Mouse (Mus musculus): ENCODE data around the gene Padi1. TPM values are rescaled to one million over a fixed set of nuclear protein-coding genes. Genes with fewer than 3 reads are reported as not detected.

Padi1 gene
- polyA plus RNA-seq, 1 experiment from 2014 or later: 0.39 TPM

DNA sequence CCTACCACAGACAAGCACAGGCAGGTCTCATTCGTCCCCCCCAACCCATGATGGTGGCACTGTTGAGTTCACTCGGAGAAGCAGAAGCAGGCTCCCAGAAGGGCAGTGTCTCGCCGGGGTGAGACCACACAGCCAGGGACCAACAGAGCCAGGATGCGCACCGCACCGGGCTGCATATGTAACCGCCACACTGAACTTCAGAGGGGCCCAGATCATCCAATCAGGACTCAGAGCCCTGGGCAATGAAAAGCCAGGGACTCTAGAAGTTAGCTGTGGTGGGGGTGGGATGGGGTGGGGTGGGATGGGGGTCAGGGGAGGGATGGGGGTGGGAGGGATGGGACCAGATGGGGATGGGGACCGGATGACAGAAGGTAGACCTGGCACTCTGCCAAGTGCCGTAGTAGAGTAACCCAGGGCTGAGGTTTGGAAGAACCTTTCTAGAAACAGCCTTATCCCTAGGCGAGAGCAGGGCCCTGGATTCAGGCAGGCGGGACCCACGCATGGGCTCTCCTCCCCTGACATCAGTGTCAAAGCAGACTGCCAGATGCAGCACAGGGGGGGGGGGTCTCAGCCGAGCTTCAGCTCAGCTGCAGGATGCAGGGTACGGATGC lies 1.8 kb downstream of the Padi1 start:
- no peak overlapping the region for H3K9ac ChIP-seq (replicated peaks)
- 63% methylated on average over 15 of the region's 15 CpGs for WGBS
- no peak overlapping the region for H3K27ac ChIP-seq
- no peaks in the 10 kb centered on the region for H3K9me3 ChIP-seq
- no peaks in the 10 kb centered on the region for H3K27me3 ChIP-seq
- no peak overlapping the region for H3K4me2 ChIP-seq
- no peak for ATAC-seq (ENCODE audit: insufficient number of reproducible peaks, insufficient read depth, low FRiP score, low TSS enrichment, low read depth)
- H3K36me3 ChIP-seq: no peaks in the 10 kb centered on the region
- peaks cover 21% of the 10 kb centered on the region for H3K4me1 ChIP-seq (replicated peaks)
- no peak overlapping the region for H3K4me3 ChIP-seq (replicated peaks)

DNA sequence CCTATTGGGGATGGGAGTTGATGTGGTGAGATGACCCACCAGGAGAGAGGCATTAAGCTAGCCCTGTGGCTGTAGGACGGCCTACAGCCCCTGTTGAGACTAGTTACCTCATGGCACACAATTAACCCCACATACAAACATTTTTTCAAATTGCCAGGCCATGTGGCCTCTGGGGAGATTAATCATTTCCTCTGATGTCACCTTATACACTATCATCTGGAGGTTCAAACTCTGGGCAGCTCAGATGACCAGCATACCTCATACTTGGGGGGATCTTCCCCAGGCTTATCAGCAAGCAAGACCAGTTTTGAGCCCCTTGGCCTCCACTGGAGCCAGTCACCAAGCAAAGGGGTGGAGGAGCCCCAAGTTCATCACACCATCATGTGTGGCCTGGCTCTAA lies 2.7 kb downstream of the Padi1 start:
- H3K27ac ChIP-seq: no peak overlapping the region
- H3K9ac ChIP-seq (replicated peaks): no peak overlapping the region
- H3K4me3 ChIP-seq (replicated peaks): no peak overlapping the region
- WGBS: 70% methylated on average over 1 of the region's 1 CpGs
- ATAC-seq (ENCODE audit: insufficient number of reproducible peaks, insufficient read depth, low FRiP score, low TSS enrichment, low read depth): no peak
- H3K9me3 ChIP-seq: no peaks in the 10 kb centered on the region
- H3K4me1 ChIP-seq (replicated peaks): peaks cover 23% of the 10 kb centered on the region
- no peaks in the 10 kb centered on the region for H3K36me3 ChIP-seq
- no peak overlapping the region for H3K4me2 ChIP-seq
- no peaks in the 10 kb centered on the region for H3K27me3 ChIP-seq

DNA sequence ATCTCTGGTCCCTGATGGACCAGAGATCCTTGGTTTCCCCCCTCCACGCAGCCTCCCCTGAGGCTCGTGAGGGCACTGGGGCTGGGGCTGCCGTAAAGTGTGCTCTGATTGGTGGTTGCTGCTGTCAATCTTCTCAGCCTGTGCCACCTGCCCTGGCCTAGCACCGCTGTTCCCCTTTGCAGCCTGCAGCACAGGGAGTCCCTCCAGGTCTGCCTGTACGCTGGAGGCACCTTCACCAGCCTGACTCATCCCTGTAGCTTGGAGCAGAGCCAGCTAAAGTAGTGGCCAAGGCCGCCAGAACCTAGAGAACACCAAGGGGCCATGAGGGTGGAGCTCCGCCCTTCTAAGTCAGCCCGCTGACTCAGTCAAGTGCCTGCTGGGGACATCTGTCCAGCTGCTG lies 7.7 kb downstream of the Padi1 start:
- 22% methylated on average over 8 of the region's 8 CpGs for WGBS
- ATAC-seq (ENCODE audit: insufficient number of reproducible peaks, insufficient read depth, low FRiP score, low TSS enrichment, low read depth): no peak
- Histone ChIP-seq H3K9me3 (no peaks in the 10 kb centered on the region), H3K4me1 (replicated peaks) (peaks cover 35% of the 10 kb centered on the region), H3K36me3 (no peaks in the 10 kb centered on the region), H3K9ac (replicated peaks) (no peak overlapping the region), H3K27me3 (peaks cover 12% of the 10 kb centered on the region; the same call in 1 of the 2 replicates), H3K4me3 (replicated peaks) (no peak overlapping the region), H3K27ac (no peak overlapping the region), H3K4me2 (no peak overlapping the region)

DNA sequence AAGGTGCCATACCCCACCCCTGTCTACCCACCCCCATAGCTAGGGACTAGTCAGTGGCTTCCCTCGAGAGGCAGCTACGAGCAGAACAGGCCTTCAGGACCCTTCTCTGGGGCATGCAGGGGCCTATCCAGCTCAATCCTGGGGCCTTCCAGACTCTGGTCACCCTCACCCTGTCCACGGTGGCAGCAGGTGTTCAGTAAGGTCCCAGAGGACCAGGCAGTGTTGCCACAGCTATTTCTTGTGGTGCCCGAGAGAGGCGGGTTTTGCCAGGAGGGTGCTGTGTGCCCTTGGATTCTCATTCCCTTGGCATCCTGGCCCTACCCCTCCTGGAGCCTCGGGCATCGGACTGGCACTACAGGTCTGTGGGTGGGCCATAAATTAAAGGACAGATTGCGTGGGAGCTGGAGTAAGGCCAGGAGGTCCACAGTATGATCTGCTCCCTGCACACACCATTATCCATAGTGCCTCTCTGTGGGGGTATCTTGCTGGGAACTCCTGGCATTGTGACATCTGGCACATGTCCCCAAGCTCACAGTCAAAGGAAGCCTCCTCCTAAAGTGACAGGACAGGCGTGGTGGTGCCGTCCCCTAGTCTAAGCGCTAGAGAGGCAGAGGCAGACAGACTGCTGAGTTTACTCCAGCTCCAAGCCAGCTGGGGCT lies 9.2 kb downstream of the Padi1 start:
- peaks cover 15% of the 10 kb centered on the region for H3K27me3 ChIP-seq
- no peak overlapping the region for H3K4me3 ChIP-seq (replicated peaks)
- H3K4me1 ChIP-seq (replicated peaks): peaks cover 33% of the 10 kb centered on the region
- 0 out of 2 replicates have a peak overlapping the region, but pooled peaks have one; percentile 8 for H3K9ac ChIP-seq (replicated peaks)
- no peaks in the 10 kb centered on the region for H3K9me3 ChIP-seq
- H3K27ac ChIP-seq: no peak overlapping the region
- H3K4me2 ChIP-seq: no peak overlapping the region
- no peak for ATAC-seq (ENCODE audit: insufficient number of reproducible peaks, insufficient read depth, low FRiP score, low TSS enrichment, low read depth)
- no peaks in the 10 kb centered on the region for H3K36me3 ChIP-seq
- WGBS: 68% methylated on average over 11 of the region's 11 CpGs

DNA sequence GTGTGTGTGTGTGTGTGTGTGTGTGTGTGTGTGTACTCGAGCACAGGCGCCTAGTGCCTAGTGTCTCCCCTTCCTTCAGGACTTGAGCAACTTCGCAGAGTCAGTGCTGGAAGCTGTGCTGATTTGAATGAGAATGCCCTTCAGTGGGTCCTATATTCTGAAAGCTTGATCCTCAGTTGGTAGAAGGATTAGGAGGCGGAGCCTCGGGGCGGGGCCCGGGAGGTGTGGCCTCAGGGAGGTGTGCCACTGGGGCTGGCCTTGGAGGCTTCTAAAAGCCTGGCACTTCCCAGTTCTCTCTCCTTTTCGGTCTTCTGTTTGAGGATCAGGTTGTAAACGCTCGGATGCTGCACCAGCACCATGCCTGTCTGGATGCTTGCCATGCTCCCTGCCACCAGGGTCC lies 9.9 kb downstream of the Padi1 start:
- Histone ChIP-seq H3K36me3 (no peaks in the 10 kb centered on the region), H3K27me3 (peaks cover 16% of the 10 kb centered on the region), H3K27ac (no peak overlapping the region), H3K4me1 (replicated peaks) (peaks cover 33% of the 10 kb centered on the region), H3K9ac (replicated peaks) (no peak overlapping the region), H3K4me3 (replicated peaks) (no peak overlapping the region), H3K4me2 (peak overlapping the region; percentile 35), H3K9me3 (no peaks in the 10 kb centered on the region)
- WGBS: 1% methylated on average over 10 of the region's 10 CpGs
- no peak for ATAC-seq (ENCODE audit: insufficient number of reproducible peaks, insufficient read depth, low FRiP score, low TSS enrichment, low read depth)

DNA sequence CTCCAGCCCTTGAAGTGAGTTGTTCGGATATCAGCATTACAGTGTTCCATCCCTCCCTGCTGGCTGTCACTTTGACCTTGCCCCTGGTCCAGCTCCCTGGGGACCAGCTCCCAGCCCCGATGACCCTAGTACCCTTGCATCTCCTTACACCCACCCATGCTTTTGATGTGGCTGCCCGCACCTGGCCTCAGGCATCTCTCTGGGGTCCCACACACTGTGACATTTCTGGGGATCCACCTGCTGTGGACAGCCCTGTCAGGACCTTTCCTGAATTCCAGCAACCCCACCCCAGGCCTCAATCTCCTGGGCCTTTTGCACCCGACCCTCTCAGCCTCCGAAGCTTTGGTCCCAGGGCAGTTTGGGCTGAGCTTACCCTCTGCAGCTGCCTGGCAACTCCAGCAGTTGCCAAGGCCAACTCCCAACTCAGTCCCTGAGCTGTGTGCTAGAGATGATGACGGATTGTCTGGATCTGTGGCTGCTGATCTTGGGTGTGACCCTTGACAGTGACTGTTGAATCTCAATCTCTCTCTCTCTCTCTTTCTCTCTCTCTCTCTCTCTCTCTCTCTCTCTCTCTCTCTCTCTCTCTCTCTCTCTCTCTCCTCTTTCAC lies 11.1 kb downstream of the Padi1 start:
- Histone ChIP-seq H3K27me3 (peaks cover 18% of the 10 kb centered on the region), H3K27ac (no peak overlapping the region), H3K36me3 (no peaks in the 10 kb centered on the region), H3K4me3 (replicated peaks) (no peak overlapping the region), H3K9ac (replicated peaks) (no peak overlapping the region), H3K4me2 (no peak overlapping the region), H3K4me1 (replicated peaks) (peaks cover 33% of the 10 kb centered on the region), H3K9me3 (no peaks in the 10 kb centered on the region)
- ATAC-seq (ENCODE audit: insufficient number of reproducible peaks, insufficient read depth, low FRiP score, low TSS enrichment, low read depth): no peak
- 66% methylated on average over 6 of the region's 6 CpGs for WGBS

DNA sequence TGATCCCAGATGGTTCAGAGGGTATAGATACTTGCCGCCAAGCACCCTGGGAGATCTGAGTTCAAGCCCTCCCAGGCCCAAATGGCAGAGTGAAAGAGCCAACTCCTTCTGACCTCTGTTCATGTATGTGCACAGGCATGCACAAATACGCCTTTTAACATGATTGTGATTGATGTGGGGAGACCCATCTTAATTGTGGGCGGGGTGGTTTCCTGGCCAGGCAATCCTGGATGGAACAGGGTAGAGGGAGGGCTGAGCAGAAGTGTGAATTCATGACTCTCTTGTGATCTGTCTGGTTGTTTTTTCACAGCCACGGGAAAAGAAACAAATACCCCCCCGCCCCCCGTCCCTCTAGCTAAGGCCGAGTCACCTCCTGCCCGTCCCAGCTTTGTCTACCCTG lies 12.8 kb downstream of the Padi1 start:
- WGBS: 45% methylated on average over 8 of the region's 8 CpGs
- H3K27me3 ChIP-seq: peaks cover 21% of the 10 kb centered on the region
- H3K4me3 ChIP-seq (replicated peaks): no peak overlapping the region
- no peak for ATAC-seq (ENCODE audit: insufficient number of reproducible peaks, insufficient read depth, low FRiP score, low TSS enrichment, low read depth)
- H3K36me3 ChIP-seq: no peaks in the 10 kb centered on the region
- peak overlapping the region; percentile 27; the same call in 1 of the 2 replicates for H3K9ac ChIP-seq (replicated peaks)
- peaks cover 30% of the 10 kb centered on the region for H3K4me1 ChIP-seq (replicated peaks)
- no peak overlapping the region for H3K4me2 ChIP-seq
- H3K27ac ChIP-seq: no peak overlapping the region
- no peaks in the 10 kb centered on the region for H3K9me3 ChIP-seq

DNA sequence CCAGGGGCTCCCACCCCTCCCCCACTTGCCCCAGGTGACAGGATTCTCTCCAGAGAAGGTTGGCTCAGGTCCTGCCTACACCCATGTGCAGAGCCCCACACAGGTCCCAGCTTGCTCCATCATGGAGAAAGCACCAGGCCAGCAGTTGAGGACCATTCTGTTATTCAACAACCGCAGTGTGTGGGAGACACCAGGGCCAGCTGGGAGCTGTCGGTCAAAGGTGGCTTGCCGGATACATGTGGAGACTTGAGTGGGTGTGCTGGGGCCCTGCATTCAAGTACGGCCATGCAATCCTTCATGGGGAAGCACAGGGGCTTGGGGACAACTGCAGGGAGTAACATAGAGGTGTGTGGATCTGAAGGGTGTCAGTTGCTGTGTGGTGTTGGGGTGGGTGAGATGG lies 13.8 kb downstream of the Padi1 start:
- no peak overlapping the region for H3K4me2 ChIP-seq
- no peaks in the 10 kb centered on the region for H3K9me3 ChIP-seq
- WGBS: 82% methylated on average over 4 of the region's 4 CpGs
- no peaks in the 10 kb centered on the region for H3K36me3 ChIP-seq
- no peak for ATAC-seq (ENCODE audit: insufficient number of reproducible peaks, insufficient read depth, low FRiP score, low TSS enrichment, low read depth)
- H3K27ac ChIP-seq: no peak overlapping the region
- H3K4me1 ChIP-seq (replicated peaks): peaks cover 28% of the 10 kb centered on the region
- H3K9ac ChIP-seq (replicated peaks): no peak overlapping the region
- peaks cover 19% of the 10 kb centered on the region for H3K27me3 ChIP-seq
- H3K4me3 ChIP-seq (replicated peaks): no peak overlapping the region

DNA sequence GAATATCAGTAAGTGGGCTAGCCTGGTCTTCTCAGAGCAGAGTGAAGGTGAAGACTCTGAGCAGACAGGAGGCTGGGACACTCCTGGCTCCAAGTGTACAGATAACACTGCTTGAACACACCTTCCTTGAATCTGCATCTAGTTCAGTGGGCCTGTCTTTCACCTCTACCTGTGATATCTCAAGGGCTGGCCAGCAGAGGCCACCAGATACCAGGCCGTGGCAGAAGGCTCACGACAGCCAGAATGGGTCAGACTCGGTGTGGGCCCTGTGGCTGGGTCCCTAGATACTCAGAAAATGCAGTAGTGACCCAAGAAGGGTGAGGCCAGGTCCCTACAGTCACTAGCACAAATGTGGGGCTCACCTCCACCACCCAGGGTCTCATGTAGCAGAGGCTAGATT lies 18.3 kb downstream of the Padi1 start:
- no peak for ATAC-seq (ENCODE audit: insufficient number of reproducible peaks, insufficient read depth, low FRiP score, low TSS enrichment, low read depth)
- peaks cover 12% of the 10 kb centered on the region; the same call in 1 of the 2 replicates for H3K27me3 ChIP-seq
- H3K27ac ChIP-seq: no peak overlapping the region
- no peaks in the 10 kb centered on the region for H3K36me3 ChIP-seq
- peaks cover 25% of the 10 kb centered on the region for H3K9me3 ChIP-seq
- H3K4me2 ChIP-seq: no peak overlapping the region
- 64% methylated on average over 3 of the region's 3 CpGs for WGBS
- H3K4me1 ChIP-seq (replicated peaks): no peaks in the 10 kb centered on the region
- no peak overlapping the region for H3K9ac ChIP-seq (replicated peaks)
- H3K4me3 ChIP-seq (replicated peaks): no peak overlapping the region

DNA sequence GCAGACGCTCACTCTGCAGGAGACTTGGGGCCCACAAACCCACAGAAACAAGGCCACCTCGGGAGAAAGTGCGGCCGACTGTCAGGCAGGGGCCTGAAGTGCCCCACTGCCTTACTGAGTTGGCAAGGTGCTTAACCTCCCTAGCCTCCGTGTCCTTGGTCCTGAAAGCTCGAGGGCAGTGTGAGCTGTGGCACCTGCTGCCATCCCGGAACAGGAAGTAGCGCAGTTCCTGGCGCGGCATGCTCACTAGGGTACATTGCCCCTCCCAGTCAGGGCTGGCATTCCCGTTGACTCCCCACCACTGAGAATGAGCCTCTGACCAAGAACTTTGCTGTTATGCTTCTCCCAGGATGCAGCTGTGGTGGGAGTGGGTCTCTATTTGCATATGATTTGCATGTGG lies 19.6 kb downstream of the Padi1 start:
- Histone ChIP-seq H3K36me3 (no peaks in the 10 kb centered on the region), H3K9me3 (peaks cover 29% of the 10 kb centered on the region), H3K27me3 (0 out of 2 replicates have a peak, but pooled peaks cover 9% of the 10 kb centered on the region), H3K4me3 (replicated peaks) (no peak overlapping the region), H3K27ac (no peak overlapping the region), H3K4me1 (replicated peaks) (no peaks in the 10 kb centered on the region), H3K4me2 (no peak overlapping the region), H3K9ac (replicated peaks) (no peak overlapping the region)
- WGBS: 57% methylated on average over 11 of the region's 11 CpGs
- ATAC-seq (ENCODE audit: insufficient number of reproducible peaks, insufficient read depth, low FRiP score, low TSS enrichment, low read depth): no peak

DNA sequence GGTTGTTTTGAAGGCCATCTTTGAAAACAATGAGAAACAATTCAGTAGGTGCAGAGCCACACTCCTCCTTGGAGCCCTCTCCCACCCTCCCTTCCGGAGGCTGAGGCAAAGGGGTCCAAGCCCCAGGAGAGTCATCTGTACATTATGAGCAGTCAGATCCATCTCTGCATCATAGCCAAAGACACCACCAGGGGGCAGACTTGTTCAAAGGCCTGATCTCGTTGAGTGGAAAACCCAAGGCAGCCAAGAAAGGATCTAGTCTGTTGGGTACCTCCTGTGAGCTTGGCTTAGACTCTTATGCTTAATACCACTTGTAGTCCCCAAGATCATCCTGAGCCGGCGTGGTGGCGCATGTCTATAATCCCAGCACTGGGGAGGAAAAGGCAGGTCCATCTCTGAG lies 23.6 kb downstream of the Padi1 start:
- no peak overlapping the region for H3K4me2 ChIP-seq
- 75% methylated on average over 5 of the region's 5 CpGs for WGBS
- H3K27me3 ChIP-seq: no peaks in the 10 kb centered on the region
- no peak overlapping the region for H3K27ac ChIP-seq
- H3K9ac ChIP-seq (replicated peaks): no peak overlapping the region
- ATAC-seq (ENCODE audit: insufficient number of reproducible peaks, insufficient read depth, low FRiP score, low TSS enrichment, low read depth): no peak
- no peaks in the 10 kb centered on the region for H3K4me1 ChIP-seq (replicated peaks)
- H3K4me3 ChIP-seq (replicated peaks): no peak overlapping the region
- H3K36me3 ChIP-seq: no peaks in the 10 kb centered on the region
- peaks cover 29% of the 10 kb centered on the region for H3K9me3 ChIP-seq

Measured in limb, embryonic 12.5 days (tissue).